Mouse (Mus musculus) myocyte (in vitro differentiated cells): Measurements from ENCODE around the gene Irx6.

Source experiments
- CEBPB ChIP-seq: IDR thresholded peaks from 2 replicates; pipeline ENCODE4 v1.6.1; 2011; ENCODE audit warnings: mild to moderate bottlenecking, moderate library complexity; ENCODE audit not compliant: poor library complexity, insufficient read depth, severe bottlenecking
- E2F4 ChIP-seq: IDR thresholded peaks from one replicate; pipeline ENCODE4 v1.6.1; 2011; ENCODE audit warnings: mild to moderate bottlenecking, control low read depth, moderate library complexity; ENCODE audit not compliant: insufficient read depth
- MAX ChIP-seq: IDR thresholded peaks from one replicate; pipeline ENCODE4 v1.6.1; 2011; ENCODE audit warnings: low read depth, mild to moderate bottlenecking, control low read depth
- MYOD1 ChIP-seq, 3 experiments: IDR thresholded peaks; one replicate each; pipeline ENCODE4 v1.6.1; 2011; ENCODE audit warnings: control low read depth in 2 of 3, low read depth in 2 of 3, mild to moderate bottlenecking in 2 of 3, moderate library complexity in 1 of 3; ENCODE audit not compliant: insufficient read length in 2 of 3, control insufficient read depth in 1 of 3
- POLR2A ChIP-seq: IDR thresholded peaks from one replicate; pipeline ENCODE4 v1.6.1; 2011; ENCODE audit warnings: low read depth, mild to moderate bottlenecking, control low read depth, moderate library complexity; ENCODE audit not compliant: insufficient read length
- POLR2AphosphoS2 ChIP-seq: IDR thresholded peaks from one replicate; pipeline ENCODE4 v1.6.1; 2011; ENCODE audit warnings: low read depth, control low read depth; ENCODE audit not compliant: insufficient read length
- SRF ChIP-seq: IDR thresholded peaks from one replicate; pipeline ENCODE4 v1.6.1; 2011; ENCODE audit warnings: low read depth; ENCODE audit not compliant: control insufficient read depth, insufficient read length
- TCF12 ChIP-seq: IDR thresholded peaks from one replicate; pipeline ENCODE4 v1.6.1; 2011; ENCODE audit warnings: mild to moderate bottlenecking, control low read depth; ENCODE audit not compliant: poor library complexity, insufficient read depth, severe bottlenecking
- TCF3 ChIP-seq: IDR thresholded peaks from one replicate; pipeline ENCODE4 v1.6.1; 2011; ENCODE audit warnings: low read depth, control low read depth; ENCODE audit not compliant: insufficient read length
- USF1 ChIP-seq: IDR thresholded peaks from one replicate; pipeline ENCODE4 v1.6.1; 2011; ENCODE audit warnings: low read depth, mild to moderate bottlenecking, control low read depth, moderate library complexity

DNA sequence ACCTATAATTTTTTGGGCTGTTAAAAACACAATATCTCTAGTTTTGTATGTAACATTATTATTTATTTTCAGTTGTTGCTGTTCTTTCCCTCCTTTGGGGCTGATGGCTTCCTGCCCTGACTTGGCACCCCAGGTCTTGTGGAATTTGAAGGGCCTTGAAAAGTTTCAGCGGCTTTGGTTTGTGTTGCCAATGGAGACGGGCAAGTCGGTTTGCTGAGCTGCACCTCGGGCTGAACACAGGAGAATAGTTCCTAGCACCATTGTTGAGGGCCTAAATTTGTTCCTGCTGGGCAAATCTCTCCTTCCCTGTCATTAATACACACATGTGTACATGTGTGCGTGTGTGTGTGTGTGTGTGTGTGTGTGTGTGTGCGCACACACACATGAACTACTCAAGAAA lies 49.2 kb downstream of the Irx6 start:
- no peak for TF ChIP-seq POLR2A
- TF ChIP-seq POLR2AphosphoS2, result no peak
- no peak for TF ChIP-seq SRF
- no peak for TF ChIP-seq TCF3
- no peak for TF ChIP-seq TCF12
- no peak for TF ChIP-seq MYOD1 (IDR thresholded peaks at IDR 0.05; ENCODE audit: control insufficient read depth in 1 of 3, insufficient read length in 2 of 3, low read depth in 2 of 3)
- TF ChIP-seq USF1, result no peak
- TF ChIP-seq E2F4, result no peak
- no peak for TF ChIP-seq MAX
- TF ChIP-seq CEBPB, result no peak
